Mouse (Mus musculus) MEL (cell line): ENCODE data around the gene P2rx4. TPM values are rescaled to one million over a fixed set of nuclear protein-coding genes. Genes with fewer than 3 reads are reported as not detected.

Experiments
- DNase-seq: peaks from one replicate; pipeline ENCODE4 v3.0.0; 2011; ENCODE audit warnings: low read depth, low spot score
- H3K27ac ChIP-seq: 2 replicates; pipeline ENCODE4 v1.5.1; 2012; ENCODE audit warnings: low read depth, mild to moderate bottlenecking, control low read depth, low read length, moderate library complexity; ENCODE audit not compliant: control insufficient read depth
- H3K27me3 ChIP-seq, 2 experiments: fragments of 150-350 bp in 1 of 2; sonication (generic) in 1 of 2; 2 replicates each; pipeline ENCODE4 v1.6.1; 2012; ENCODE audit warnings: low read length in 2 of 2, mild to moderate bottlenecking in 2 of 2, improper control_type of control experiment in 1 of 2, moderate library complexity in 1 of 2; ENCODE audit not compliant: insufficient read depth in 2 of 2, control insufficient read depth in 1 of 2
- H3K36me3 ChIP-seq, 2 experiments: 2 replicates each; pipeline ENCODE4 v1.6.1; 2012 to 2014; ENCODE audit warnings: low read length in 2 of 2, improper control_type of control experiment in 1 of 2, inconsistent platforms in 1 of 2, mild to moderate bottlenecking in 1 of 2; ENCODE audit not compliant: insufficient read depth in 2 of 2, control insufficient read depth in 1 of 2
- H3K4me1 ChIP-seq, 2 experiments: fragments of 150-350 bp in 1 of 2; sonication (generic) in 1 of 2; 2 replicates each; pipeline ENCODE4 v1.6.1; 2012; ENCODE audit warnings: low read length in 2 of 2, improper control_type of control experiment in 1 of 2, mild to moderate bottlenecking in 1 of 2; ENCODE audit not compliant: insufficient read depth in 2 of 2, control insufficient read depth in 1 of 2
- H3K4me3 ChIP-seq, 2 experiments: fragments of 150-350 bp in 1 of 2; sonication (generic) in 1 of 2; 2 replicates each; pipeline ENCODE4 v1.5.1; 2012; ENCODE audit warnings: low read depth in 2 of 2, low read length in 2 of 2, mild to moderate bottlenecking in 2 of 2, moderate library complexity in 2 of 2, control low read depth in 1 of 2, improper control_type of control experiment in 1 of 2; ENCODE audit not compliant: control insufficient read depth in 1 of 2, insufficient read depth in 1 of 2
- H3K79me2 ChIP-seq: 2 replicates; pipeline ENCODE4 v1.6.1; 2012; ENCODE audit warnings: mild to moderate bottlenecking, low read length, moderate library complexity; ENCODE audit not compliant: control insufficient read depth, poor library complexity, insufficient read depth
- H3K9ac ChIP-seq: 2 replicates; pipeline ENCODE4 v1.6.1; 2012; ENCODE audit warnings: low read depth, mild to moderate bottlenecking, control low read depth, low read length, moderate library complexity; ENCODE audit not compliant: control insufficient read depth, poor library complexity, severe bottlenecking
- H3K9me3 ChIP-seq: fragments of 150-350 bp; sonication (generic); replicated peaks from 2 replicates; pipeline ENCODE4 v1.6.1; 2012; ENCODE audit warnings: mild to moderate bottlenecking, low read length, improper control_type of control experiment, moderate library complexity; ENCODE audit not compliant: insufficient read depth
- BHLHE40 ChIP-seq: IDR thresholded peaks from 2 replicates; pipeline ENCODE4 v1.6.1; 2012; ENCODE audit warnings: low read depth, mild to moderate bottlenecking, inconsistent platforms, low read length, improper control_type of control experiment, borderline replicate concordance
- CHD1 ChIP-seq: IDR thresholded peaks from 2 replicates; pipeline ENCODE4 v1.6.1; 2012; ENCODE audit warnings: low read depth, mild to moderate bottlenecking, inconsistent platforms, low read length, improper control_type of control experiment
- CHD2 ChIP-seq: IDR thresholded peaks from 2 replicates; pipeline ENCODE4 v1.6.1; 2011; ENCODE audit warnings: low read length, improper control_type of control experiment
- CTCF ChIP-seq, 3 experiments: IDR thresholded peaks in 2 of 3; conservative IDR thresholded peaks in 1 of 3; 2 replicates each; pipeline ENCODE4 v1.5.1; 2011 to 2012; ENCODE audit warnings: low read length in 3 of 3, low read depth in 2 of 3, mild to moderate bottlenecking in 2 of 3, improper control_type of control experiment in 1 of 3, inconsistent platforms in 1 of 3, mixed read lengths in 1 of 3, moderate library complexity in 1 of 3; ENCODE audit not compliant: control insufficient read depth in 1 of 3, insufficient read depth in 1 of 3, poor library complexity in 1 of 3, severe bottlenecking in 1 of 3
- E2F4 ChIP-seq: IDR thresholded peaks from 2 replicates; pipeline ENCODE4 v1.6.1; 2011; ENCODE audit warnings: low read depth, low read length, improper control_type of control experiment, borderline replicate concordance
- ELF1 ChIP-seq: IDR thresholded peaks from 2 replicates; pipeline ENCODE4 v1.6.1; 2014; ENCODE audit warnings: low read depth, mild to moderate bottlenecking, inconsistent platforms, low read length, improper control_type of control experiment, moderate library complexity
- EP300 ChIP-seq, 2 experiments: IDR thresholded peaks; 2 replicates each; pipeline ENCODE4 v1.6.1; 2011; ENCODE audit warnings: improper control_type of control experiment in 2 of 2, low read length in 2 of 2, low read depth in 1 of 2, mild to moderate bottlenecking in 1 of 2
- ETS1 ChIP-seq: IDR thresholded peaks from 2 replicates; pipeline ENCODE4 v1.6.1; 2012; ENCODE audit warnings: low read depth, mild to moderate bottlenecking, inconsistent platforms, low read length, improper control_type of control experiment, moderate library complexity
- GABPA ChIP-seq: IDR thresholded peaks from 2 replicates; pipeline ENCODE4 v1.6.1; 2012; ENCODE audit warnings: low read depth, mild to moderate bottlenecking, inconsistent platforms, low read length, improper control_type of control experiment, moderate library complexity
- GATA1 ChIP-seq: IDR thresholded peaks from 2 replicates; pipeline ENCODE4 v1.6.1; 2011; ENCODE audit warnings: low read depth, low read length, improper control_type of control experiment
- HCFC1 ChIP-seq: IDR thresholded peaks from 2 replicates; pipeline ENCODE4 v1.6.1; 2012; ENCODE audit warnings: low read depth, mild to moderate bottlenecking, inconsistent platforms, low read length, improper control_type of control experiment, moderate library complexity
- KAT2A ChIP-seq: conservative IDR thresholded peaks from 2 replicates; pipeline ENCODE4 v1.6.1; 2012; ENCODE audit warnings: low read depth, low read length, improper control_type of control experiment, inconsistent platforms
- MAFK ChIP-seq: IDR thresholded peaks from 2 replicates; pipeline ENCODE4 v1.6.1; 2011; ENCODE audit warnings: low read depth, mild to moderate bottlenecking, low read length, improper control_type of control experiment, borderline replicate concordance
- MAX ChIP-seq: IDR thresholded peaks from 2 replicates; pipeline ENCODE4 v1.6.1; 2011; ENCODE audit warnings: low read length, improper control_type of control experiment
- MAZ ChIP-seq: IDR thresholded peaks from 2 replicates; pipeline ENCODE4 v1.6.1; 2012; ENCODE audit warnings: low read depth, mild to moderate bottlenecking, inconsistent platforms, low read length, improper control_type of control experiment
- MEF2A ChIP-seq: IDR thresholded peaks from 2 replicates; pipeline ENCODE4 v1.6.1; 2014; ENCODE audit warnings: low read depth, mild to moderate bottlenecking, inconsistent platforms, low read length, improper control_type of control experiment; ENCODE audit not compliant: poor library complexity, insufficient replicate concordance, severe bottlenecking; ENCODE audit errors: extremely low read depth
- MXI1 ChIP-seq: IDR thresholded peaks from 2 replicates; pipeline ENCODE4 v1.6.1; 2011; ENCODE audit warnings: mild to moderate bottlenecking, low read depth, low read length, improper control_type of control experiment
- MYC ChIP-seq: IDR thresholded peaks from 2 replicates; pipeline ENCODE4 v1.6.1; 2011; ENCODE audit warnings: low read depth, mild to moderate bottlenecking, low read length, improper control_type of control experiment, moderate library complexity
- NELFE ChIP-seq: IDR thresholded peaks from 2 replicates; pipeline ENCODE4 v1.6.1; 2011; ENCODE audit warnings: low read depth, low read length, improper control_type of control experiment
- NRF1 ChIP-seq: IDR thresholded peaks from 2 replicates; pipeline ENCODE4 v1.6.1; 2014; ENCODE audit warnings: low read depth, mild to moderate bottlenecking, inconsistent platforms, low read length, improper control_type of control experiment, moderate library complexity; ENCODE audit not compliant: poor library complexity, insufficient read depth, severe bottlenecking
- POLR2A ChIP-seq, 2 experiments: IDR thresholded peaks; 2 replicates each; pipeline ENCODE4 v1.6.1; 2011 to 2012; ENCODE audit warnings: low read length in 2 of 2, mild to moderate bottlenecking in 2 of 2, control low read depth in 1 of 2, improper control_type of control experiment in 1 of 2, low read depth in 1 of 2, moderate library complexity in 1 of 2; ENCODE audit not compliant: control insufficient read depth in 1 of 2, insufficient read depth in 1 of 2, poor library complexity in 1 of 2
- POLR2AphosphoS2 ChIP-seq: IDR thresholded peaks from 2 replicates; pipeline ENCODE4 v1.6.1; 2011; ENCODE audit warnings: low read length, improper control_type of control experiment
- POLR2AphosphoS5 ChIP-seq: IDR thresholded peaks from 2 replicates; pipeline ENCODE4 v1.6.1; 2012; ENCODE audit warnings: low read depth, borderline replicate concordance, mild to moderate bottlenecking, inconsistent platforms, low read length, moderate library complexity, mixed read lengths
- RCOR1 ChIP-seq: IDR thresholded peaks from 2 replicates; pipeline ENCODE4 v1.6.1; 2012; ENCODE audit warnings: low read depth, mild to moderate bottlenecking, inconsistent platforms, low read length, improper control_type of control experiment
- SIN3A ChIP-seq: IDR thresholded peaks from 2 replicates; pipeline ENCODE4 v1.6.1; 2012; ENCODE audit warnings: low read length, improper control_type of control experiment, inconsistent platforms
- TAL1 ChIP-seq: IDR thresholded peaks from 2 replicates; pipeline ENCODE4 v1.6.1; 2012; ENCODE audit warnings: mild to moderate bottlenecking, inconsistent platforms, low read length, moderate library complexity, mixed read lengths
- TBP ChIP-seq: IDR thresholded peaks from 2 replicates; pipeline ENCODE4 v1.8.0; 2011; ENCODE audit warnings: low read depth, low read length, improper control_type of control experiment
- TCF12 ChIP-seq: IDR thresholded peaks from 2 replicates; pipeline ENCODE4 v1.6.1; 2014; ENCODE audit warnings: low read depth, mild to moderate bottlenecking, inconsistent platforms, low read length, improper control_type of control experiment, moderate library complexity
- USF1 ChIP-seq: IDR thresholded peaks from 2 replicates; pipeline ENCODE4 v1.6.1; 2014; ENCODE audit warnings: low read depth, mild to moderate bottlenecking, inconsistent platforms, low read length, improper control_type of control experiment, moderate library complexity
- USF2 ChIP-seq, 2 experiments: IDR thresholded peaks; 2 replicates each; pipeline ENCODE4 v1.6.1; 2011 to 2012; ENCODE audit warnings: improper control_type of control experiment in 2 of 2, low read length in 2 of 2, borderline replicate concordance in 1 of 2, inconsistent platforms in 1 of 2, low read depth in 1 of 2, mild to moderate bottlenecking in 1 of 2; ENCODE audit not compliant: insufficient read depth in 1 of 2
- ZC3H11A ChIP-seq: IDR thresholded peaks from 2 replicates; pipeline ENCODE4 v1.6.1; 2012; ENCODE audit warnings: low read depth, mild to moderate bottlenecking, inconsistent platforms, low read length, improper control_type of control experiment
- ZMIZ1 ChIP-seq: IDR thresholded peaks from 2 replicates; pipeline ENCODE4 v1.6.1; 2012; ENCODE audit warnings: low read depth, mild to moderate bottlenecking, inconsistent platforms, low read length, improper control_type of control experiment, moderate library complexity
- ZNF384 ChIP-seq: IDR thresholded peaks from 2 replicates; pipeline ENCODE4 v1.6.1; 2012; ENCODE audit warnings: low read depth, mild to moderate bottlenecking, inconsistent platforms, low read length, improper control_type of control experiment
- polyA plus RNA-seq, 2 experiments: library from polyadenylated mRNA; stranded (reverse) in 1 of 2; unstranded in 1 of 2; fragments of >175 nt in 1 of 2; fragments of >200 nt in 1 of 2; gene quantifications; 2 replicates each; pipeline versions ENCODE4 v1.2.1 to v1.2.4; 2012; ENCODE audit warnings: low replicate concordance in 2 of 2, low read depth in 1 of 2; ENCODE audit not compliant: insufficient read length in 2 of 2, insufficient read depth in 1 of 2, missing spikeins in 1 of 2
- total RNA-seq: library from RNA; depleted of rRNA; stranded (reverse); fragments of 300-350 nt; gene quantifications from 2 replicates; pipeline ENCODE4 v1.2.3, GENCODE M21; 2012; rRNA removed

Gene P2rx4
- 14.7 and 15.2 TPM in 2 replicates for total RNA-seq
- 10 to 100 TPM in 1 of 2 experiments, not detected in 1; 30.9 TPM for polyA plus RNA-seq

DNA sequence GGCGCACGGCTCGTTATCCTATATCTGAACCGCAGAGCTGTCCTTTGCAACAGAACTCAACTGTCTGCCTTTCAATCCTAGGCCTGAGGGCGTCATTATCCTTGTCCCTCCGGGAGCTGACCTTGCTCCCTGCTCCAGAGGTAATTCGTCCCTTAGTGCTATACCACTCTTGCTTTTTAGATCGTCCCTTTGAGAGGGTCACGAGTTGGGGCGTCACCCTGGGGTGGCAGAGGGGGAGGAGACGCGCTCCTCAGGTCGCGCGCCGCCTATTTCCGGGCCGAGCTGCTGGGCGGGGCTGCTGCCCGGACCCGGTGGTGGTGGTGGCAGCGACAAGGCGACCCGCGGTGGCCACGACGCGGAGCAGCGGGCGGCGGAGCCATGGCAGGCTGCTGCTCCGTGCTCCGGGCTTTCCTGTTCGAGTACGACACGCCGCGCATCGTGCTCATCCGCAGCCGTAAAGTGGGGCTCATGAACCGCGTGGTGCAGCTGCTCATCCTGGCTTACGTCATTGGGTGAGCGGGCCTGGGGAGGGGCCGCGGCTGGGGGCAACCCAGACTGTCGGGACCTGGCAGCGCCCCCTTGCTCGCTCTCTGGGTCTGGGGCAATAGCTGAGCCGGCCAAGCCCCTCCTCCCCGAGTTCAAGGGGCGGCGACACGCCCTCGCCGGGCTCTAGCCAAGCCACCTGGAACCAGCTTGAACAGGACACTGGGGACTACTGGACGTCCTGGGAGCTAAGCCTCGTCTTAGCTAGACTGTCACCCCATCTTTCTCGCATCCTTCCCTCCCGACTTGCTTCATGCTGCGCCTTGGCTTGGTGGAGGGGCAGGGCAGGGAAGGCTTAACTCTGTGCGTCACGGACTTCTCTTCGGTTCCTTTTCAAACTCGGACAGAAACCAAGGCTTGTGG, at the start of gene P2rx4:
Gene P2rx4 (plus strand): TSS at position 269 of the 906 bp plus-strand sequence.
- DNase-seq: peak; percentile 90
- H3K27ac ChIP-seq: peak within 1 kb of the TSS; percentile 83

GRCm38 (mm10) chr5:122662501-122662900, 44.8 kb upstream of the P2rx4 start:
- no peak overlapping the region for H3K4me3 ChIP-seq
- peaks cover 3 to 8% of the 10 kb centered on the region in 2 experiments for H3K36me3 ChIP-seq
- no peak overlapping the region for H3K27ac ChIP-seq
- no peaks in the 10 kb centered on the region for H3K27me3 ChIP-seq
- no peak for DNase-seq
- no peaks in the 10 kb centered on the region for H3K79me2 ChIP-seq
- no peak overlapping the region for H3K9ac ChIP-seq
- H3K4me1 ChIP-seq: peaks cover 0 to 11% of the 10 kb centered on the region in 2 experiments; a peak in 3 of 4 replicates
- no peaks in the 10 kb centered on the region for H3K9me3 ChIP-seq
- TF ChIP-seq CHD2 (no peak), CHD1 (no peak), MAFK (no peak), NELFE (no peak), TAL1 (no peak), ZC3H11A (no peak), MYC (no peak), HCFC1 (no peak), ZMIZ1 (no peak), POLR2A (IDR thresholded peaks at IDR 0.05; ENCODE audit: control insufficient read depth in 1 of 2, insufficient read depth in 1 of 2, low read depth in 1 of 2, low read length in 2 of 2, poor library complexity in 1 of 2) (no peak), ETS1 (no peak), POLR2AphosphoS2 (no peak), POLR2AphosphoS5 (no peak), GATA1 (no peak), EP300 (IDR thresholded peaks at IDR 0.05; ENCODE audit: low read depth in 1 of 2, low read length in 2 of 2) (no peak), BHLHE40 (no peak)

More for the DNA sequence above, at the start of gene P2rx4:
- Histone ChIP-seq H3K27me3 (no peaks in the 10 kb centered on the region), H3K79me2 (peaks cover 7% of the 10 kb centered on the region), H3K9ac (peak within 1 kb of the TSS; percentile 81), H3K36me3 (peaks cover 0 to 39% of the 10 kb centered on the region in 2 experiments; a peak in 2 of 4 replicates), H3K9me3 (no peaks in the 10 kb centered on the region), H3K4me1 (peaks cover 18 to 34% of the 10 kb centered on the region in 2 experiments), H3K4me3 (peak within 1 kb of the TSS; percentile 77)
- TF ChIP-seq BHLHE40: peak; percentile 75; the same call in 1 of the 2 replicates
- no peak for TF ChIP-seq MYC
- peak in 1 of 3 experiments; percentile 14; a peak in 1 of 6 replicates for TF ChIP-seq CTCF (IDR thresholded peaks at IDR 0.05 in 2 of 3, conservative IDR thresholded peaks at IDR 0.05 in 1 of 3; ENCODE audit: control insufficient read depth in 1 of 3, insufficient read depth in 1 of 3, low read depth in 2 of 3, low read length in 3 of 3, poor library complexity in 1 of 3, severe bottlenecking in 1 of 3)
- no peak for TF ChIP-seq GABPA
- peak; percentile 8; the same call in 1 of the 2 replicates for TF ChIP-seq KAT2A
- peak; percentile 83 for TF ChIP-seq TBP
- peak; percentile 77; the same call in 1 of the 2 replicates for TF ChIP-seq POLR2AphosphoS5
- TF ChIP-seq ZNF384: no peak
- TF ChIP-seq MAFK: no peak
- peak; percentile 46 for TF ChIP-seq TCF12
- peak; percentile 71 for TF ChIP-seq NELFE
- no peak for TF ChIP-seq TAL1
- no peak for TF ChIP-seq E2F4
- peak; percentile 71 for TF ChIP-seq HCFC1
- peak; percentile 39; the same call in 1 of the 2 replicates for TF ChIP-seq RCOR1
- TF ChIP-seq NRF1: no peak
- peak; percentile 79 to 88 for TF ChIP-seq POLR2A (IDR thresholded peaks at IDR 0.05; ENCODE audit: control insufficient read depth in 1 of 2, insufficient read depth in 1 of 2, low read depth in 1 of 2, low read length in 2 of 2, poor library complexity in 1 of 2)
- TF ChIP-seq GATA1: no peak; the same call in 1 of the 2 replicates
- TF ChIP-seq POLR2AphosphoS2: peak; percentile 88; the same call in 1 of the 2 replicates
- peak; percentile 59 for TF ChIP-seq MAX
- no peak for TF ChIP-seq USF2 (IDR thresholded peaks at IDR 0.05; ENCODE audit: borderline replicate concordance in 1 of 2, insufficient read depth in 1 of 2, low read depth in 1 of 2, low read length in 2 of 2)
- peak; percentile 83; the same call in 1 of the 2 replicates for TF ChIP-seq ZMIZ1
- TF ChIP-seq MAZ: peak; percentile 73; the same call in 1 of the 2 replicates
- peak; percentile 78 for TF ChIP-seq SIN3A
- TF ChIP-seq USF1: peak; percentile 81
- TF ChIP-seq ETS1: peak; percentile 49; the same call in 1 of the 2 replicates
- no peak for TF ChIP-seq ZC3H11A
- peak; percentile 85 for TF ChIP-seq MXI1
- peak; percentile 66 for TF ChIP-seq ELF1
- no peak for TF ChIP-seq MEF2A
- TF ChIP-seq EP300 (IDR thresholded peaks at IDR 0.05; ENCODE audit: low read depth in 1 of 2, low read length in 2 of 2): peak in 1 of 2 experiments; percentile 51; a peak in 3 of 4 replicates
